Comparison of ENCODE assay signal across 23 mouse cellular contexts in genomic region chr2:104489851-104490250, GRCm38 (mm10). TPM values are rescaled to one million over a fixed set of nuclear protein-coding genes. Genes with fewer than 3 reads are reported as not detected.
DNase-seq lines count a peak whose midpoint lies in the region; ATAC-seq and TF ChIP-seq lines count a peak whose summit lies in the region.
"Had no signal": no experiment of that assay in that cellular context is flagged by ENCODE, and none has a peak within 500 bp of the region (broad histone marks: within the 10 kb centered on the region; RNA-seq: fewer than 3 reads in every experiment).

No protein-coding gene starts in this region.

- peak overlapping the region; percentile 2; the same call in 1 of the 2 replicates for H3K27ac ChIP-seq in heart, embryonic 12.5 days (ENCODE audit: poor library complexity, severe bottlenecking)
- H3K27ac ChIP-seq in heart, postnatal 0 days (ENCODE audit: low read depth) = peak overlapping the region; percentile 48; the same call in 1 of the 2 replicates
- no peak overlapping the region for H3K27ac ChIP-seq in heart, adult 2 months
- H3K27ac ChIP-seq: forebrain, embryonic 10.5 days; forebrain, embryonic 13.5 days; hindbrain, embryonic 12.5 days; hindbrain, embryonic 15.5 days had no signal

- H3K9me3 ChIP-seq in heart, embryonic 12.5 days (replicated peaks) = no peaks in the 10 kb centered on the region
- H3K9me3 ChIP-seq in heart, postnatal 0 days (replicated peaks; ENCODE audit: control insufficient read depth, low read length) = no peaks in the 10 kb centered on the region
- H3K9me3 ChIP-seq: forebrain, embryonic 10.5 days; forebrain, embryonic 13.5 days; G1E; hindbrain, embryonic 12.5 days; hindbrain, embryonic 15.5 days had no signal

- H3K79me2 ChIP-seq in heart, adult 2 months (replicated peaks; ENCODE audit: control insufficient read depth, insufficient read depth, low read length) = peaks cover 3% of the 10 kb centered on the region

- no peak for TF ChIP-seq POLR2A in heart, adult 2 months (IDR thresholded peaks at IDR 0.05; ENCODE audit: insufficient read depth, low read depth, low read length)

- H3K36me3 ChIP-seq in heart, embryonic 12.5 days = no peaks in the 10 kb centered on the region
- H3K36me3 ChIP-seq in heart, postnatal 0 days (replicated peaks; ENCODE audit: control insufficient read depth, insufficient read depth, low read length) = no peaks in the 10 kb centered on the region
- peaks cover 22% of the 10 kb centered on the region for H3K36me3 ChIP-seq in heart, adult 2 months (ENCODE audit: control insufficient read depth, insufficient read depth, low read length)
- H3K36me3 ChIP-seq: forebrain, embryonic 10.5 days; hindbrain, embryonic 12.5 days; hindbrain, embryonic 15.5 days had no signal

- TF ChIP-seq CTCF in heart, postnatal 0 days (IDR thresholded peaks at IDR 0.05; ENCODE audit: low read depth) = no peak
- no peak for TF ChIP-seq CTCF in heart, adult 2 months (IDR thresholded peaks at IDR 0.05)

- peak; percentile 59 for DNase-seq in heart, adult 11 months
- no peak for DNase-seq in heart, adult 18-20 months
- DNase-seq in heart, adult 8-10 months (ENCODE audit: low spot score) = no peak
- no peak for DNase-seq in heart, postnatal 0 days (ENCODE audit: low spot score)
- DNase-seq in heart, adult 2 months = no peak
- DNase-seq: adrenal gland, postnatal 10 days; adrenal gland, postnatal 36 days; B cell, adult 2 months; cerebellum, adult 18-20 months; cerebellum, adult 9-10 months; cerebellum, postnatal 14 days; gastrocnemius, postnatal 25 days; kidney, adult 2 months had no signal

- ATAC-seq in heart, embryonic 12.5 days (ENCODE audit: insufficient number of reproducible peaks, low FRiP score) = no peak
- ATAC-seq in heart, postnatal 0 days (ENCODE audit: insufficient read depth, low read depth) = no peak
- ATAC-seq: forebrain, embryonic 13.5 days; forebrain, embryonic 16.5 days; intestine, postnatal 0 days; Patski had no signal

- H3K4me2 ChIP-seq in heart, embryonic 12.5 days = peak overlapping the region; percentile 19; the same call in 1 of the 2 replicates
- H3K4me2 ChIP-seq in heart, postnatal 0 days (ENCODE audit: low read depth, low read length) = no peak overlapping the region; the same call in 1 of the 2 replicates
- H3K4me2 ChIP-seq: forebrain, embryonic 13.5 days; hindbrain, embryonic 12.5 days; hindbrain, embryonic 15.5 days had no signal

- H3K27me3 ChIP-seq in heart, embryonic 12.5 days (replicated peaks) = no peaks in the 10 kb centered on the region
- H3K27me3 ChIP-seq in heart, postnatal 0 days (ENCODE audit: control insufficient read depth, insufficient read depth, low read length) = no peaks in the 10 kb centered on the region
- H3K27me3 ChIP-seq in heart, adult 2 months (ENCODE audit: control insufficient read depth, insufficient read depth, low read length) = no peaks in the 10 kb centered on the region
- H3K27me3 ChIP-seq: CH12.LX; forebrain, embryonic 13.5 days; hindbrain, embryonic 12.5 days; hindbrain, embryonic 15.5 days; Patski had no signal

- intact Hi-C loops in heart, adult 2 months (cut with DNase I) = loop anchor here (5.0 kb wide), 1 partner anchor 327 kb away; the partner anchor contains the start of gene Qser1

- TF ChIP-seq EP300 in heart, postnatal 0 days (IDR thresholded peaks at IDR 0.05; ENCODE audit: low read depth) = no peak
- no peak for TF ChIP-seq EP300 in heart, adult 2 months (IDR thresholded peaks at IDR 0.05; ENCODE audit: insufficient read depth, low read depth, low read length)

- no peak overlapping the region for H3K9ac ChIP-seq in heart, embryonic 12.5 days
- H3K9ac ChIP-seq in heart, postnatal 0 days (replicated peaks; ENCODE audit: low read depth, low read length) = no peak overlapping the region
- no peak overlapping the region for H3K9ac ChIP-seq in heart, adult 2 months (ENCODE audit: low read depth, low read length)
- H3K9ac ChIP-seq: forebrain, embryonic 13.5 days; hindbrain, embryonic 12.5 days; hindbrain, embryonic 15.5 days had no signal

- WGBS in heart, embryonic 12.5 days = 85% methylated on average over 2 of the region's 2 CpGs
- WGBS in heart, postnatal 0 days = 59% methylated on average over 2 of the region's 2 CpGs
- 78% methylated on average over 2 of the region's 2 CpGs for WGBS in heart, adult 2 months

- H3K4me3 ChIP-seq in heart, embryonic 12.5 days = no peak overlapping the region
- H3K4me3 ChIP-seq in heart, postnatal 0 days (ENCODE audit: low read depth, low read length) = no peak overlapping the region
- no peak overlapping the region for H3K4me3 ChIP-seq in heart, adult 2 months
- H3K4me3 ChIP-seq: forebrain, embryonic 10.5 days; forebrain, embryonic 13.5 days; hindbrain, embryonic 12.5 days; hindbrain, embryonic 15.5 days had no signal

- H3K4me1 ChIP-seq in heart, embryonic 12.5 days (replicated peaks) = peaks cover 12% of the 10 kb centered on the region
- H3K4me1 ChIP-seq in heart, postnatal 0 days (ENCODE audit: control insufficient read depth, insufficient read depth) = peaks cover 14% of the 10 kb centered on the region
- peaks cover 11% of the 10 kb centered on the region for H3K4me1 ChIP-seq in heart, adult 2 months (ENCODE audit: control insufficient read depth, insufficient read depth, low read length)

RNA-seq across cellular contexts. Expression of gene Hipk3, which starts 4.4 kb away (rescaled TPM):
- total RNA-seq in heart, adult 18-20 months (2021) = 100 to 1,000 TPM; 209 to 220 TPM
- 71.4 and 78.0 TPM in 2 replicates for polyA plus RNA-seq in heart, embryonic 12.5 days (2016; fragmentation: Nextera tagmentation; extraction: Ambion mirVana)
- 100 to 1,000 TPM; 217 to 250 (median 233) TPM for total RNA-seq in heart, adult 8-10 months (2022)
- total RNA-seq in heart, postnatal 0 days (2014; rRNA removed; ENCODE audit: low replicate concordance) = 209 and 213 TPM in 2 replicates
- 26.3 and 29.7 TPM in 2 replicates for polyA plus RNA-seq in heart, postnatal 0 days (2015; fragmentation: Nextera tagmentation; extraction: Ambion mirVana)
- total RNA-seq in heart, adult 2 months (2021) = 100 to 1,000 TPM; 206 to 229 TPM
- polyA plus RNA-seq in heart, adult 2 months (2012; rRNA removed) = 66.9 and 147 TPM in 2 replicates
